Mouse (Mus musculus): ENCODE data around the gene Rps27. TPM values are rescaled to one million over a fixed set of nuclear protein-coding genes. Genes with fewer than 3 reads are reported as not detected.

Rps27 gene
- polyA plus RNA-seq, 1 experiment from 2014 or later: 1,085 TPM

- no peak overlapping the region for H3K27ac ChIP-seq (replicated peaks)
- no peak overlapping the region for H3K4me2 ChIP-seq (replicated peaks)
- no peak for ATAC-seq (replicated peaks)
- no peak overlapping the region for H3K4me3 ChIP-seq
- H3K36me3 ChIP-seq: no peaks in the 10 kb centered on the region
- WGBS: 88% methylated on average over 4 of the region's 4 CpGs
- no peaks in the 10 kb centered on the region for H3K9me3 ChIP-seq
- H3K27me3 ChIP-seq: no peaks in the 10 kb centered on the region
- peaks cover 16% of the 10 kb centered on the region for H3K4me1 ChIP-seq
- no peak overlapping the region for H3K9ac ChIP-seq (replicated peaks)
Observed at GRCm38 (mm10) chr3:90222455-90222854, 9.0 kb upstream of the Rps27 start.

GRCm38 (mm10) chr3:90221123-90221522, 7.7 kb upstream of the Rps27 start:
- WGBS: 20% methylated on average over 5 of the region's 5 CpGs
- no peak overlapping the region for H3K9ac ChIP-seq (replicated peaks)
- H3K4me2 ChIP-seq (replicated peaks): peak overlapping the region; percentile 78
- H3K27ac ChIP-seq (replicated peaks): no peak overlapping the region
- no peaks in the 10 kb centered on the region for H3K36me3 ChIP-seq
- ATAC-seq (replicated peaks): no peak
- peaks cover 16% of the 10 kb centered on the region for H3K4me1 ChIP-seq
- peak overlapping the region; percentile 41 for H3K4me3 ChIP-seq
- H3K9me3 ChIP-seq: no peaks in the 10 kb centered on the region
- H3K27me3 ChIP-seq: no peaks in the 10 kb centered on the region

GRCm38 (mm10) chr3:90220531-90220951, 7.1 kb upstream of the Rps27 start:
- H3K4me1 ChIP-seq: peaks cover 16% of the 10 kb centered on the region
- no peaks in the 10 kb centered on the region for H3K27me3 ChIP-seq
- peak overlapping the region; percentile 78 for H3K4me2 ChIP-seq (replicated peaks)
- peak overlapping the region; percentile 63 for H3K27ac ChIP-seq (replicated peaks)
- H3K9ac ChIP-seq (replicated peaks): peak overlapping the region; percentile 49
- WGBS: under 1% methylated on average over 20 of the region's 20 CpGs
- no peaks in the 10 kb centered on the region for H3K9me3 ChIP-seq
- peak; percentile 83 for ATAC-seq (replicated peaks)
- peak overlapping the region; percentile 41 for H3K4me3 ChIP-seq
- no peaks in the 10 kb centered on the region for H3K36me3 ChIP-seq

- H3K4me2 ChIP-seq (replicated peaks): peak overlapping the region; percentile 78
- peak overlapping the region; percentile 63 for H3K27ac ChIP-seq (replicated peaks)
- H3K4me3 ChIP-seq: peak overlapping the region; percentile 41
- H3K36me3 ChIP-seq: no peaks in the 10 kb centered on the region
- H3K4me1 ChIP-seq: peaks cover 16% of the 10 kb centered on the region
- peak; percentile 60 for ATAC-seq (replicated peaks)
- peak overlapping the region; percentile 49 for H3K9ac ChIP-seq (replicated peaks)
- H3K27me3 ChIP-seq: no peaks in the 10 kb centered on the region
- WGBS: 13% methylated on average over 6 of the region's 6 CpGs
- H3K9me3 ChIP-seq: no peaks in the 10 kb centered on the region
Observed at GRCm38 (mm10) chr3:90220088-90220487, 6.6 kb upstream of the Rps27 start.

DNA sequence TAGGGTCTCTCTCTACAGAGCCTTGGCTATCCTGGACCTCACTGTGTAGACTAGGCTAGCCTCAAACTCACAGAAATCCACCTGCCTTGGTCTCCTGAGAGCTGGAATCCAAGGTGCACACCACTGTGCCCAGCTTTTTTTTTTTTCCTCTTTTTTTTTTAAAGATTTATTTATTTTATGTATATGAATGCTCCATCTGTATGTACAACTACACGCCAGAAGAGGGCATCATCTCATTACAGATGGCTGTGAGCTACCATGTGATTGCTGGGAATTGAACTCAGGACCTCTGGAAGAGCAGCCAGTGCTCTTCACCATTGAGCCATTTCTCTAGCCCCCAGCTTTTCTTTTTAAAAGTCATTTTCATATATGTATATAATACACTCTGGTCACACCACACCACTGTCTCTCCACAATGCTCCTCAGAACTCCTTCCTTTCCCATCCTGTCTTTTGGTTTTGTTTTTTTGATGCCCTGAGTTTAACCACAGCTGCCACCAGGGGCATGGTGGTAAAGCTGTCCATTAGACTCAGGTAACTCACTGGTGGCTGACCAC, 2.5 kb upstream of the Rps27 start:
- H3K27ac ChIP-seq (replicated peaks): no peak overlapping the region
- no peaks in the 10 kb centered on the region for H3K27me3 ChIP-seq
- ATAC-seq (replicated peaks): no peak
- no peak overlapping the region for H3K4me3 ChIP-seq
- WGBS: 44% methylated on average over 1 of the region's 1 CpGs
- H3K9me3 ChIP-seq: no peaks in the 10 kb centered on the region
- peaks cover 35% of the 10 kb centered on the region for H3K4me1 ChIP-seq
- no peak overlapping the region for H3K9ac ChIP-seq (replicated peaks)
- peaks cover 13% of the 10 kb centered on the region for H3K36me3 ChIP-seq
- H3K4me2 ChIP-seq (replicated peaks): no peak overlapping the region

GRCm38 (mm10) chr3:90213956-90214684, 669 bp upstream of the Rps27 start:
- 13% methylated on average over 12 of the region's 12 CpGs for WGBS
- H3K27ac ChIP-seq (replicated peaks): peak overlapping the region; percentile 77
- H3K9ac ChIP-seq (replicated peaks): peak overlapping the region; percentile 81
- peak; percentile 67 for ATAC-seq (replicated peaks)
- peak overlapping the region; percentile 88 for H3K4me2 ChIP-seq (replicated peaks)
- no peaks in the 10 kb centered on the region for H3K9me3 ChIP-seq
- H3K36me3 ChIP-seq: peaks cover 28% of the 10 kb centered on the region
- no peaks in the 10 kb centered on the region for H3K27me3 ChIP-seq
- H3K4me3 ChIP-seq: peak overlapping the region; percentile 68
- H3K4me1 ChIP-seq: peaks cover 28% of the 10 kb centered on the region

DNA sequence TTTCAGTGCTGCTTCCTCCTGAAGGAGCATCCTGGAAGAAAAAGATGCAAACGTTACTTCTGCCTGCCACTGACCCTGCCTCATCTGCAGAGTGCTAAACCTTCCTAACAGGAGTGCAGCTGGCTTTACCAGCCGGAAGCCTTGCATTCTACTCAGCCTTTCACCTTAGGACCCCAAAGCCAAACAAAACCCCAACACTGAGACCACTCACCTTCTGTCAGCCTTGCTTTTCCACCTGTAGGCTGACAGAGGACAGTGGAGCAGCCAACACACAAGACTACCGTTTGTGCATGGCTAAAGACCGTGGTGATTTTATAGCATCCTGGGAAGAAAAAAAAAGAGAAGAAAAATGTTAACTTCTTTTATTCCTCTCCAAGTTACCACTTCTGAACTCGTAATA, 728 bp downstream of the Rps27 start:
- Histone ChIP-seq H3K4me1 (peaks cover 28% of the 10 kb centered on the region), H3K9ac (replicated peaks) (peak overlapping the region; percentile 81), H3K27ac (replicated peaks) (no peak overlapping the region), H3K9me3 (no peaks in the 10 kb centered on the region), H3K4me2 (replicated peaks) (peak overlapping the region; percentile 88), H3K36me3 (peaks cover 42% of the 10 kb centered on the region), H3K27me3 (no peaks in the 10 kb centered on the region), H3K4me3 (peak overlapping the region; percentile 68)
- WGBS: 11% methylated on average over 5 of the region's 5 CpGs
- no peak for ATAC-seq (replicated peaks)

- 86% methylated on average over 13 of the region's 13 CpGs for WGBS
- H3K4me3 ChIP-seq: peak overlapping the region; percentile 68; the same call in 1 of the 2 replicates
Observed at GRCm38 (mm10) chr3:90211475-90212398, 1.7 kb downstream of the Rps27 start.

DNA sequence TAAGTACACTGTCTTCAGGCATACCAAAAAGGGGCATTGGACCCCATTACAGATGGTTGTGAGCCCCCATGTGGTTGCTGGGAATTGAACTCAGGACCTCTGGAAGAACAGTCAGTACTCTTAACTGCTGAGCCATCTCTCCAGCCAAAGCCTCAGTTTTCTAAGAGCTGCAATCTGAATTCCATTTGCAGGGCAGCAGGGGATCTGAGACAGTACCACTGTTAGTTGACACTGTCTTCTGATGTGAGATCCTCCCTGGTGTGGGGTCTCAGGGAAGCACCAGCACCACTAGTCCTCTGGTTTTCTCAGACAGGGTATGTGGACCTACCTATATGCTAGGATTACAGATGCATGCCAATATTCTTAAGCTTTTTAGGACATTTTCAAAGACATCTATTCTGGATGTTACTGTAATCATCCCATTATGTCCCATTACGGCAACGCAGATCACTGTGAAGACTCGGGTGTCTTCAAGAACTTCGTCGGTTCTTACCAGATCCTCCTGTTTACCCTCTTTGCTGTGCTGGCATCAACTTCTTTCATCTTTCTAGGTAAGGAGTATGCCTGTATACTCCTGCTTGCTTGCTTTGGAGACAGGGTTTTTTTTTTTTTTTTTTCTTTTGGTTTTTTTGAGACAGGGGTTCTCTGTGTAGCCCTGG, 3.4 kb downstream of the Rps27 start:
- Histone ChIP-seq H3K9me3 (no peaks in the 10 kb centered on the region), H3K27me3 (no peaks in the 10 kb centered on the region), H3K27ac (replicated peaks) (no peak overlapping the region), H3K4me3 (no peak overlapping the region), H3K36me3 (peaks cover 44% of the 10 kb centered on the region), H3K4me1 (peaks cover 28% of the 10 kb centered on the region), H3K4me2 (replicated peaks) (no peak overlapping the region), H3K9ac (replicated peaks) (no peak overlapping the region)
- no peak for ATAC-seq (replicated peaks)
- WGBS: 94% methylated on average over 5 of the region's 5 CpGs

More at GRCm38 (mm10) chr3:90211475-90212398, 1.7 kb downstream of the Rps27 start:
- Histone ChIP-seq H3K9ac (replicated peaks) (peak overlapping the region; percentile 81; the same call in 1 of the 2 replicates), H3K36me3 (peaks cover 44% of the 10 kb centered on the region), H3K27me3 (no peaks in the 10 kb centered on the region), H3K4me1 (peaks cover 28% of the 10 kb centered on the region), H3K27ac (replicated peaks) (no peak overlapping the region), H3K4me2 (replicated peaks) (peak overlapping the region; percentile 88), H3K9me3 (no peaks in the 10 kb centered on the region)
- no peak for ATAC-seq (replicated peaks)

DNA sequence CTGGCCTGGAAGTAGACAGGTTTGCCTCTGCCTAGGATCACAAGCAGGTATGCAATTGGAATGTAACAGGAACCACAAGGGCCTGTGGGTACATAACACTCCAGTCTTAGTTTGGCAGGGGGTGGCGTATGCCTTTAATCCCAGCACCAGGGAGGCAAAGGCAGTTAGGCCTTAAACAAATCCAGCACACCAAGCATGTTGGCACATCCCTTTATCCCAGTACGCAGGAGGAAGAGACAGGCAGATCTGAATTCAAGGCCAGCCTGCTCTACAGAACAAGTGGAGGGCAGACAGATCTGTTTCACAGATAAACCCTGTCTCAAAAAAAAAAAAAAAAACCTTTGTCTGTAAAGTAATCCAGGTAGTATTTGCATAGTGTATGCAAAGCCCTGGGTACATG, 4.8 kb downstream of the Rps27 start:
- ATAC-seq (replicated peaks): no peak
- Histone ChIP-seq H3K36me3 (peaks cover 44% of the 10 kb centered on the region), H3K9ac (replicated peaks) (no peak overlapping the region)

GRCm38 (mm10) chr3:90204582-90204981, 8.9 kb downstream of the Rps27 start:
- no peaks in the 10 kb centered on the region for H3K27me3 ChIP-seq
- H3K9me3 ChIP-seq: no peaks in the 10 kb centered on the region
- no peak overlapping the region for H3K9ac ChIP-seq (replicated peaks)
- no peak for ATAC-seq (replicated peaks)
- WGBS: 96% methylated on average over 2 of the region's 2 CpGs
- H3K4me2 ChIP-seq (replicated peaks): no peak overlapping the region
- no peak overlapping the region for H3K27ac ChIP-seq (replicated peaks)
- peaks cover 19% of the 10 kb centered on the region for H3K36me3 ChIP-seq
- H3K4me1 ChIP-seq: no peaks in the 10 kb centered on the region
- no peak overlapping the region for H3K4me3 ChIP-seq

More for the DNA sequence above, 4.8 kb downstream of the Rps27 start:
- Histone ChIP-seq H3K27ac (replicated peaks) (no peak overlapping the region), H3K27me3 (no peaks in the 10 kb centered on the region), H3K4me2 (replicated peaks) (no peak overlapping the region), H3K4me3 (no peak overlapping the region), H3K4me1 (peaks cover 22% of the 10 kb centered on the region), H3K9me3 (no peaks in the 10 kb centered on the region)
- WGBS: 97% methylated on average over 2 of the region's 2 CpGs
